Mouse (Mus musculus) hindbrain, embryonic 14.5 days (tissue): ENCODE measurements around the gene Ccdc88b. TPM values are rescaled to one million over a fixed set of nuclear protein-coding genes. Genes with fewer than 3 reads are reported as not detected.

Experiments used
- ATAC-seq: fragments of 200-750 bp; cut with Nextera tagmentation; 2 replicates; pipeline ENCODE4 v1.8.0; 2017; ENCODE audit warnings: moderate number of reproducible peaks, mild to moderate bottlenecking, moderate TSS enrichment, moderate library complexity; ENCODE audit not compliant: low FRiP score
- DNase-seq: peaks from one replicate; pipeline ENCODE4 v3.0.0-alpha.2; 2015; ENCODE audit warnings: low spot score
- H3K27ac ChIP-seq: fragments of 300-500 bp; sonication (generic); 2 replicates; pipeline ENCODE4 v1.5.1; 2014; ENCODE audit warnings: mild to moderate bottlenecking, moderate library complexity
- H3K27me3 ChIP-seq: fragments of 300-500 bp; sonication (generic); 2 replicates; pipeline ENCODE4 v1.6.1; 2014; ENCODE audit warnings: mild to moderate bottlenecking, low read length, mixed read lengths; ENCODE audit not compliant: control insufficient read depth, insufficient read depth
- H3K36me3 ChIP-seq: fragments of 300-500 bp; sonication (generic); replicated peaks from 2 replicates; pipeline ENCODE4 v1.6.1; 2014; ENCODE audit not compliant: control insufficient read depth, insufficient read depth
- H3K4me1 ChIP-seq: fragments of 300-500 bp; sonication (generic); replicated peaks from 2 replicates; pipeline ENCODE4 v1.6.1; 2014; ENCODE audit warnings: antibody characterized with exemption, low read length, mixed read lengths; ENCODE audit not compliant: control insufficient read depth, insufficient read depth
- H3K4me2 ChIP-seq: fragments of 300-500 bp; sonication (generic); replicated peaks from 2 replicates; pipeline ENCODE4 v1.6.1; 2014; ENCODE audit warnings: mild to moderate bottlenecking, moderate library complexity
- H3K4me3 ChIP-seq: fragments of 300-500 bp; sonication (generic); replicated peaks from 2 replicates; pipeline ENCODE4 v1.5.1; 2014; ENCODE audit warnings: mild to moderate bottlenecking, low read length
- H3K9ac ChIP-seq: fragments of 300-500 bp; sonication (generic); 2 replicates; pipeline ENCODE4 v1.6.1; 2014
- H3K9me3 ChIP-seq: fragments of 300-500 bp; sonication (generic); 2 replicates; pipeline ENCODE4 v1.6.1; 2016; ENCODE audit warnings: low read length; ENCODE audit not compliant: control insufficient read depth
- WGBS: fragments of 180-500 bp; shearing (Covaris S2); extraction: QIAGEN DNeasy Blood & Tissue Kit; methylation state at CpG from one replicate; pipeline ENCODE4 v1.1.7; 2014; 5-methylcytosine and 5-hydroxymethylcytosine counted together
- microRNA-seq: library from miRNA; unstranded; fragments of <30 nt; microRNA quantifications from one replicate; pipeline ENCODE4, GENCODE M21; 2016
- polyA plus RNA-seq: library from polyadenylated mRNA; unstranded; fragments of >200 nt; fragmentation: Nextera tagmentation; extraction: Ambion mirVana; gene quantifications from 2 replicates; pipeline ENCODE4 v1.2.1, GENCODE M21; 2014

Gene Ccdc88b
- polyA plus RNA-seq, 1 experiment from 2014 or later: 0.48 TPM

GRCm38 (mm10) chr19:6820538-6821195 lies 37.3 kb downstream of the Ccdc88b start:
- 83% methylated on average over 13 of the region's 13 CpGs for WGBS
- Histone ChIP-seq H3K36me3 (no peaks in the 10 kb centered on the region), H3K4me1 (no peaks in the 10 kb centered on the region), H3K9me3 (no peaks in the 10 kb centered on the region), H3K4me3 (no peak overlapping the region), H3K9ac (no peak overlapping the region), H3K27ac (no peak overlapping the region), H3K27me3 (no peaks in the 10 kb centered on the region), H3K4me2 (no peak overlapping the region)
- no peak for ATAC-seq
- DNase-seq: no peak

- Histone ChIP-seq H3K27me3 (no peaks in the 10 kb centered on the region), H3K9me3 (no peaks in the 10 kb centered on the region), H3K9ac (no peak overlapping the region), H3K27ac (no peak overlapping the region), H3K4me3 (no peak overlapping the region), H3K36me3 (no peaks in the 10 kb centered on the region), H3K4me1 (peaks cover 3% of the 10 kb centered on the region; the same call in 1 of the 2 replicates), H3K4me2 (no peak overlapping the region)
- WGBS: 46% methylated on average over 10 of the region's 10 CpGs
- no peak for ATAC-seq
- DNase-seq: no peak
These were observed 38.7 kb downstream of the Ccdc88b start for GRCm38 (mm10) chr19:6819143-6819827.

- 90% methylated on average over 3 of the region's 3 CpGs for WGBS
- H3K27me3 ChIP-seq: no peaks in the 10 kb centered on the region
- no peak for ATAC-seq
These were observed 43.1 kb downstream of the Ccdc88b start for GRCm38 (mm10) chr19:6814958-6815357.

GRCm38 (mm10) chr19:6814366-6814765 lies 43.6 kb downstream of the Ccdc88b start:
- 28% methylated on average over 4 of the region's 4 CpGs for WGBS
- H3K9ac ChIP-seq: no peak overlapping the region
- no peak for DNase-seq
- no peak for ATAC-seq
- H3K27ac ChIP-seq: 0 out of 2 replicates have a peak overlapping the region, but pooled peaks have one; percentile 21
- no peak overlapping the region for H3K4me3 ChIP-seq
- peaks cover 7% of the 10 kb centered on the region; the same call in 1 of the 2 replicates for H3K4me1 ChIP-seq
- no peaks in the 10 kb centered on the region for H3K27me3 ChIP-seq
- no peaks in the 10 kb centered on the region for H3K36me3 ChIP-seq
- no peaks in the 10 kb centered on the region for H3K9me3 ChIP-seq
- H3K4me2 ChIP-seq: no peak overlapping the region

More at GRCm38 (mm10) chr19:6814958-6815357, 43.1 kb downstream of the Ccdc88b start:
- H3K4me2 ChIP-seq: no peak overlapping the region
- no peak overlapping the region for H3K9ac ChIP-seq
- H3K9me3 ChIP-seq: no peaks in the 10 kb centered on the region
- no peaks in the 10 kb centered on the region for H3K36me3 ChIP-seq
- H3K4me3 ChIP-seq: no peak overlapping the region
- 0 out of 2 replicates have a peak overlapping the region, but pooled peaks have one; percentile 21 for H3K27ac ChIP-seq
- no peak for DNase-seq
- H3K4me1 ChIP-seq: peaks cover 7% of the 10 kb centered on the region; the same call in 1 of the 2 replicates

Small RNA genes lying within 50 kb of the gene (microRNA-seq; reads per million reads assigned to microRNA genes)
- gene Mir5046: not detected

Other genes with a start within 250 kb of the Ccdc88b start
- gene Rps6ka4, start 17.6 kb downstream of the Ccdc88b start, polyA plus RNA-seq: 10.6 and 11.1 TPM in 2 replicates
- 107 and 118 TPM in 2 replicates for gene Trmt112, start 51.5 kb upstream of the Ccdc88b start, polyA plus RNA-seq
- 291 and 300 TPM in 2 replicates for gene Prdx5, start 51.9 kb upstream of the Ccdc88b start, polyA plus RNA-seq
- 6.2 and 7.3 TPM in 2 replicates for gene Esrra, start 63.6 kb upstream of the Ccdc88b start, polyA plus RNA-seq
- gene Catsperz, start 67.2 kb upstream of the Ccdc88b start, polyA plus RNA-seq: 1.7 and 2.3 TPM in 2 replicates
- gene Kcnk4, start 76.3 kb upstream of the Ccdc88b start, polyA plus RNA-seq: 8.5 and 10.9 TPM in 2 replicates
- 81.8 and 84.5 TPM in 2 replicates for gene Bad, start 83.7 kb upstream of the Ccdc88b start, polyA plus RNA-seq
- 60.2 and 68.8 TPM in 2 replicates for gene Gpr137, start 84.3 kb upstream of the Ccdc88b start, polyA plus RNA-seq
- gene Ppp1r14b, start 116.8 kb upstream of the Ccdc88b start, polyA plus RNA-seq: 211 and 215 TPM in 2 replicates
- gene Plcb3, start 118.3 kb upstream of the Ccdc88b start, polyA plus RNA-seq: 10.6 and 11.4 TPM in 2 replicates
- gene Fkbp2, start 122.3 kb upstream of the Ccdc88b start, polyA plus RNA-seq: 99.2 and 101 TPM in 2 replicates
- gene Vegfb, start 129.4 kb upstream of the Ccdc88b start, polyA plus RNA-seq: 54.8 and 57.6 TPM in 2 replicates
- 22.8 and 23.7 TPM in 2 replicates for gene Dnajc4, start 134.4 kb upstream of the Ccdc88b start, polyA plus RNA-seq
- 18.0 and 19.0 TPM in 2 replicates for gene Nudt22, start 137.9 kb upstream of the Ccdc88b start, polyA plus RNA-seq
- gene Trpt1, start 137.9 kb upstream of the Ccdc88b start, polyA plus RNA-seq: 17.8 and 19.8 TPM in 2 replicates
- 3.1 and 3.8 TPM in 2 replicates for gene Fermt3, start 161.3 kb upstream of the Ccdc88b start, polyA plus RNA-seq
- 204 and 230 TPM in 2 replicates for gene Stip1, start 181.8 kb upstream of the Ccdc88b start, polyA plus RNA-seq
- 5.2 and 6.9 TPM in 2 replicates for gene Macrod1, start 198.6 kb upstream of the Ccdc88b start, polyA plus RNA-seq
- gene Flrt1, start 247.5 kb upstream of the Ccdc88b start, polyA plus RNA-seq: 8.7 and 9.5 TPM in 2 replicates